Mouse (Mus musculus) G1E-ER4 (cell line): ENCODE measurements around the gene Kcnrg. TPM values are rescaled to one million over a fixed set of nuclear protein-coding genes. Genes with fewer than 3 reads are reported as not detected.

Experiments used
- GATA1 ChIP-seq: IDR thresholded peaks from one replicate; pipeline ENCODE4 v1.8.0; 2012; ENCODE audit warnings: low read length, inconsistent platforms
- polyA plus RNA-seq: library from polyadenylated mRNA; stranded (reverse); fragments of >175 nt; gene quantifications from 2 replicates; pipeline ENCODE4 v1.2.3, GENCODE M21; 2012

Kcnrg gene
- polyA plus RNA-seq = not detected in 2 replicates

- TF ChIP-seq GATA1 = no peak
Measured at GRCm38 (mm10) chr14:61607157-61607556, at the start of gene Kcnrg. TSS of gene Kcnrg (plus strand) at chr14:61607457.

GRCm38 (mm10) chr14:61558901-61559300 is 48.4 kb upstream of the Kcnrg start:
- TF ChIP-seq GATA1 = no peak

- TF ChIP-seq GATA1 = no peak
Measured at GRCm38 (mm10) chr14:61559856-61560255, 47.4 kb upstream of the Kcnrg start.

DNA sequence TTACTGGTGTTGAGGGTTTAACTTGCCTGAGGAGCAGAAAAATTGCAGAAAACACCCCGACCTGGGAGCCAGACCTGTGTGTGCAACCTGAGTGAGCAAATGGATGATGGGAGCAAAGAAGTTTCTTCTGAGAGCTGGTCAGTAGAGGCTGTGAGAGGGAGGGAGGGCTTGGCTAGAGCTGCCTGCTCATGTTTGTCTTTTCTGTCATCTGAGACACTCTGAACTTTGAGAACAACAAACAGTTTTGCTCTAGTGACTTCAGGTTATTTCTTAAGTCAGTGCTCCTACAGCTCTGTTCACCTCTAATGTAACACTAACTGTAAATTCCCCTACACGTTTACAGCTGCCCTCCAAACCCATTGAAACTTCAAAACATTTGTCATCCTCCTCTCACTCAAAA is 37.9 kb upstream of the Kcnrg start:
- TF ChIP-seq GATA1 = no peak

DNA sequence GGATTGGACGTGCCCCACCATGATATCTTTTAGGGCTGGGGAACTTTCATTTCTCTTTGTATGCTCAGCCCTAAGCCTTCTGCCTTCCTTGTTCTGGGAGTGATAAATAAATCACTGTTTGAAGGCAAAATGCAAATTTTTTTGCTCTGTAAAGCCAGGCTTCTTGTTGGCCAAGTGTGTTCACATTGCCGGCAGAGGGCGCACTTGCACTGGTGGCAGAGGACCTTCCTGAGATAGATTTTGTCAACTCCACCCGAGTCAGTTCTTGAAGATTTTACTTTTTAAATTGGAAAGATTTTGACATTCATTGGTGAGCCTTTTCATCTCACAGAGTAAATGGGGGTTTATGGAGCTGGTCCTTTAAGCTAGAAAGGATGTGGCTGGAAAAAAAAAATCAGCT is 35.9 kb upstream of the Kcnrg start:
- no peak for TF ChIP-seq GATA1

DNA sequence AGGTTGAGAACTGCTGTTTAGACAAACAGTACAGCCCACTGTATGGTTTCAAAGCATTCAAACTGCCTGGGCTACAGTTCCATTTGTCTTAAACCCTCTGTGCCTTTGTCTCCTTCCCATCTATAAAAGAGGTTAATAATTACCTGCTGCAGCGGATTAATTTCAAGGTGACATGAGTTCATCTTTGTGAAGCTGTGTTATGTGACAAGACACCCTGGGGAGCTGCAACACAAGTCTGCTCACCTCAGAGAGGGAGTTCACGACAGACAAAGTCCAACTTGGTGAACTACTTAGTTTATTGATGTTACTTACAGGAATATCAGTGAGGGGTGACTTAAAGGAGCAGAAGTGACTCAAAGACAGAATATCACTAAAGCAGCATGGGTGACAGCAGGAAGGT is 35.1 kb upstream of the Kcnrg start:
- TF ChIP-seq GATA1 = no peak

- no peak for TF ChIP-seq GATA1
Measured at GRCm38 (mm10) chr14:61575066-61575465, 32.2 kb upstream of the Kcnrg start.

GRCm38 (mm10) chr14:61575941-61576340 is 31.3 kb upstream of the Kcnrg start:
- no peak for TF ChIP-seq GATA1

DNA sequence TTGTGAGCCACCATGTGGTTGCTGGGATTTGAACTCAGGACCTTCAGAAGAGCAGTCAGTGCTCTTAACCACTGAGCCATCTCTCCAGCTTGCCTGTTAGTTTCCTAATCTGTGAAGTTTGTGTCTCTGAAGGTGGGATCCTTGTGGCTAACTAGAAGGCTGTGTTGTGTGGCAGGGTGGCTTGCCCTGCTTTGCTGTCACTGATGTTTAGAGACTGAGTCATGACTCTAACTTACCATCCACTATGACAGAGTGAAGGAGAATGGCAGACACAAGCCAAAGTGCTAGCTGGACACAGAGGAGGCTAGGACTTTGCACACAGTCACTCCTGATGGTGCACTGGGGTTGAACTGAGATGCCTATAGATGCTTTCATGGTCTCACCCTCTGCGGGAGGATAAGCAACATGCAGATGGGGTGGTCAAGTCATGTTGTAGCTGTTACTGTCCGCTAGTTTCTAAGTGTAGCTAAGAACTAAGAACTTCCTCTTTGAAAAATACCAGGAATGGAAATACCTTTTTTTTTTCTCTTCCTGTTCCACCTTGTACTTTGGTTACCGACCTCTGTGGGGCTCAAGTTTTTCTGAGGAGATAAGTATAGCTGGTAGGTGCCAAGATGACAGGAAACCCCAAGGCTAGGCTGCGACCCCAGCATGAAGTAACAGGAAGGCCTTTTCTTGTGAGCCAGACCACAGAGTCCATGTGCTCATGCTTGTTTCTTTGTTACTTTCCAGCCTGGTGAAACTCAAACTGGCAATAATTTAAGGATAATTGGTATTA is 17.8 kb upstream of the Kcnrg start:
- TF ChIP-seq GATA1 = no peak

GRCm38 (mm10) chr14:61596719-61597426 is 10.4 kb upstream of the Kcnrg start:
- no peak for TF ChIP-seq GATA1

- TF ChIP-seq GATA1 = no peak
Measured at GRCm38 (mm10) chr14:61597968-61598367, 9.3 kb upstream of the Kcnrg start, which contains the start of gene Trim13. TSS of gene Trim13 (plus strand) at chr14:61598247.

- no peak for TF ChIP-seq GATA1
Measured at GRCm38 (mm10) chr14:61599057-61599806, 8.0 kb upstream of the Kcnrg start.

DNA sequence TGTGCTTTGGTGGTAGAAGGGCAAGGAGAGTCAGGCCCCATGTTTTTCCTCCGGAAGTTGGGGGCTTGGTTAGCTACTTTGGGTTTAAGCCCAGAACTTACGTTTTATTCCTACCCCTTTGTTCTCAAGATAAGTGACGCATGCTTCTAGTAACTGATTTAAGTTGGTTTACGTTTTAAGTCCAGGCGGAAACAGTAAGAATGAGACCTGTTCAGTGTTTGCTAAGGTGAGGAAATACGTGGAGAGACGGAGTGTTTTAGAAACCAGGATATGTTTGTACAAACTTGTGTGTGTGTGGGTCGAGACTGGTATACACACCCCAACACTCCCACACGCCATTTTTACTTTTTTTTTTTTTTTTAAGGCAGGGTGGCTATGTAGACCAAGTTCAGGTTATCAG is 5.9 kb upstream of the Kcnrg start:
- no peak for TF ChIP-seq GATA1

DNA sequence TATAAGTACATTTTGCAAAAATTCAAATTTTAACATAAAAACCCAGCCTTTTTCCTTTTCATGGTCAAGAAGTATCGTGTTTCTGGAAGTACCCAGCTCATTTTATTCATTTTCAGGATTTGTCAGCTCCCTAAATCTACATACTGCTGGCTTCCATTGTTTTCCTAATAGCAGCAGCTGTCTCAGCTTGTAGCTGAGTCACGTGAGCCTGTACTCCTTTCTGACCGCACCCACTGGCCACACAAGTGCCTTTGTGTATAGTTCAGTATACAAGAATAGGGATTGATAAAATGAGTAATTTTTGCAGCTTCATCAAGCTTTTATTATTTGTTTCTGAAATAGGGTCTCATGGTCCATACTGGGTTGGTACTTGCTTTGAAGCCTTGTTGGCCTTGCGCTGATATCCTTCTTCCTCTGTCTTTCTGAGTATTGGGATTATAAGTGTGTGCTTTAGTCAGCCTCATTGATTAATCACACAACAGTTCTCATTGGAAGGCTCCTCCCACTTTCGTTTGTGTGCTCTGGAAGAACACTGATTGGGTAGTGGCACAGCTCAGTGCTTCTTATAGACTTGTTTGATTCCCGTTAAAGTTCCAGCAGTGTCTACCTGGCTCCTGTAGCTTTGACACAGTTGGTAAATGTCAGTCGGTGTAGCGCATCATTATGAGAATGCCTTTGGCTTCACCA is 4.0 kb upstream of the Kcnrg start:
- no peak for TF ChIP-seq GATA1

DNA sequence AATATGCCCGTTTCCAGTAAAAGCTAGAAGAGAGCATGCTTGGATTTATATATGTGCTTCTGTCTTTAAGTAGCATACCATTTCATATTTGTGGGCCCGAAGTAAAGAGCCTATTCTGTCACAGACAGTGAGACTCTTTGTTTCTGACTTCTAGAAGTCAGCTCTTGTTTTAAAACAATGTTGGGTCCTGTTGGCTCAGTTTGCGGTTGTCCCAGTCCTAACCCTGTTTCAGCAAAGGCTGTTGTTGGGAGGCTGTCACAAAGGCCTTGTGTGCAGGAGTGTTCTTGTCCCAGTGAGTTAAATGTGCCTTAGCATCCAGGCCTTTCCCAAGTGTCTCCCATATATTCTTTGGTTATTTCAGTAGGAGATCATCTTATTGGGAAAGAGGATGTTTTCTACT is 3.2 kb upstream of the Kcnrg start:
- no peak for TF ChIP-seq GATA1

DNA sequence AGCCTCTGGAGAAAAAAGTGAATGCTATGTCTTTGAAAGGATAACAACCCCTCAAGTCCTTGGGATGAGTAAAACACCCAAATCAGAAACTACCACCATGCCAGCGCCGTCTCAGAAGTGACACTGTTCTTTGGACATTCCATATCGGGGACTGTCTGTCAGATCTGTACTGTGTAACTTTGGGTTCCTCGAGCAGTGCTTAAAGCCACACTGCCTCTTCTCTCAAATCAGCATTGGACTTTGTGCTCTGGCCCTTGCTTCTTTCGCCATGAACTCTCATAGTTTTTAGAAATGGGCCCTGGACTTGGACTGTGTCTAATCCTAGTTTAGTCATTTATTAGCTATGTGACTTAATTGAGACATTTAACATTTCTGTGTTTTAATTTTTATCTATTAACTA is 4.5 kb downstream of the Kcnrg start:
- no peak for TF ChIP-seq GATA1

GRCm38 (mm10) chr14:61613319-61613718 is 6.1 kb downstream of the Kcnrg start:
- no peak for TF ChIP-seq GATA1
